Mouse (Mus musculus): ENCODE results near the gene Spem1. TPM values are rescaled to one million over a fixed set of nuclear protein-coding genes. Genes with fewer than 3 reads are reported as not detected.
"Not testable (repeated sequence)": the region's sequence is repeated elsewhere in the genome, so short reads cannot be mapped to it uniquely, and the experiment has no call there.

Spem1 gene
- total RNA-seq (2014; fragmentation: Nextera tagmentation): not detected in 2 replicates
- total RNA-seq (2017): not detected in 2 replicates

GRCm38 (mm10) chr11:69822080-69822479 lies at the start of gene Spem1:
Spem1 (minus strand) TSS chr11:69822180.
- ATAC-seq (replicated peaks; ENCODE audit: poor library complexity, severe bottlenecking): no peak

GRCm38 (mm10) chr11:69870289-69871069 lies 48.5 kb upstream of the Spem1 start:
- no peak for ATAC-seq (replicated peaks; ENCODE audit: poor library complexity, severe bottlenecking)

- ATAC-seq (replicated peaks; ENCODE audit: poor library complexity, severe bottlenecking): no peak
Measured at GRCm38 (mm10) chr11:69867335-69867734, 45.4 kb upstream of the Spem1 start.

DNA sequence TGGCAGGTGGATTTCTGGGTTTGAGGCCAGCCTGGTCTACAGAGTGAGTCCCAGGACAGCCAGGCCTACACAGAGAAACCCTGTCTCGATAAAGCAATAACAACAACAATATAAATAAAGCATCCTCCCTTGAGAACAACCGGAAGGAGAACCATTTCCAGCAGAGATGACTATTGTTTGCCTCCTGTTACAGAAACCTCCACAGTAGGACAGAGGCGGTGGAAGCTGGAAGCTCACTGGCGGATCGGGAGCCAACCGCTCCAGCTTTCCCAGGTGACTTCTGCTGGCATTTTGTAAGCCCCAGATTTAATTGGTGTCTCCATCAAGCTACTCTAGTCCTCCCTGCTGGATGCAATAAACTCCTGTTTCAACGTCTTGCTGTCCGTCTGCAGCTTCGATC lies 43.6 kb upstream of the Spem1 start:
- no peak for ATAC-seq (replicated peaks; ENCODE audit: poor library complexity, severe bottlenecking)

DNA sequence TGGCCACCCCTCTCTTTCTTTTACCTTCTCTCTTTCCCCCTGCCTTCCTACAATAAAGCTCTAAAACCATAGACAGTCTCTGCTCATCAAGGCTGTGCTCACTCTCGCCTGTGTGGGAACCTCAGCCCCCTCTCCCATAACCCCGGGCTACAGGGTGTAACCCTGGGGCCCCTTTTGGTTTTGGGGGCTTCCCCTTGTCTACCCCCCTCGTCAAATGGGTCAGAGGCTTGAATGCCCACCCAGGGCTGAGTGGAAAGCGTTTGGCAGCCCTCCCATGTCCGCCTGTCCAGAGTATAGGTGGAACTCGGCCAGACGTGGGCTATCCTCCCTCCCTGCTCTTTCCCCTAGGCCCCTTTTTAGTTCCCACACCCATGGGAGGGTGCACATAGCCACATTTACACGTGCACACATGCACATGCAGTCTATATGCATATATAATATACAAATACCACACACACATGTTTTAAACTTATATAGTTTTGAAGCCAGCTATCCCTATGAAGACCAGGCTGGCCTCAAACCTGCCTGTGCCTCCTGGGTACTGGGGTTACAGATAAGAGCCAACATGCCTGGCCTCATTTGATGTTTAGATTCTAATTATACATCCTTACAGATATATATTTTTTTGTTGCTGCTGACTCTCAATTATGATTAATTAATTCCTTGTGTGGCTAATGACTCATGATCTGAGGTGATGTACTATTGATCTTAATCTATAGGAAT lies 42.3 kb upstream of the Spem1 start:
- no peak for ATAC-seq (replicated peaks; ENCODE audit: poor library complexity, severe bottlenecking)

DNA sequence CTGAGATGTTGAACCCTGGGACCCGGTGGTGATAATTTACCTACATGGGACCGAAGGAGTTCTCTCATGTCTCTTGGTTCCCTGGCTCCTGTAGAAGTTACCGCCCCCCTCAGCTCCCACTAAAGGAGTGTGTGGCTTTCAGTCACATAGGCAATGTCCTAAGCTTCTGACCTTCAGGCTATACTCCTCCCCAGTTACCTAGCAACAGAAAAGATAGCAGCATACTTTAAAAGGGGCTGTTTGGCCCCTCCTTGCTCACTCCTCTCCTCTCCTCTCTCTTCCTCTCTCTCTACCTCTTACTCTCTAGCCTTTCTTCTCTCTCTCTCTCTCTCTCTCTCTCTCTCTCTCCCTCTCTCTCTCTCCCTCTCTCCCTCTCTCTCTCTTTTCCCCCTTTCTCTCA lies 41.7 kb upstream of the Spem1 start:
- not testable (repeated sequence) for ATAC-seq (replicated peaks; ENCODE audit: poor library complexity, severe bottlenecking)

DNA sequence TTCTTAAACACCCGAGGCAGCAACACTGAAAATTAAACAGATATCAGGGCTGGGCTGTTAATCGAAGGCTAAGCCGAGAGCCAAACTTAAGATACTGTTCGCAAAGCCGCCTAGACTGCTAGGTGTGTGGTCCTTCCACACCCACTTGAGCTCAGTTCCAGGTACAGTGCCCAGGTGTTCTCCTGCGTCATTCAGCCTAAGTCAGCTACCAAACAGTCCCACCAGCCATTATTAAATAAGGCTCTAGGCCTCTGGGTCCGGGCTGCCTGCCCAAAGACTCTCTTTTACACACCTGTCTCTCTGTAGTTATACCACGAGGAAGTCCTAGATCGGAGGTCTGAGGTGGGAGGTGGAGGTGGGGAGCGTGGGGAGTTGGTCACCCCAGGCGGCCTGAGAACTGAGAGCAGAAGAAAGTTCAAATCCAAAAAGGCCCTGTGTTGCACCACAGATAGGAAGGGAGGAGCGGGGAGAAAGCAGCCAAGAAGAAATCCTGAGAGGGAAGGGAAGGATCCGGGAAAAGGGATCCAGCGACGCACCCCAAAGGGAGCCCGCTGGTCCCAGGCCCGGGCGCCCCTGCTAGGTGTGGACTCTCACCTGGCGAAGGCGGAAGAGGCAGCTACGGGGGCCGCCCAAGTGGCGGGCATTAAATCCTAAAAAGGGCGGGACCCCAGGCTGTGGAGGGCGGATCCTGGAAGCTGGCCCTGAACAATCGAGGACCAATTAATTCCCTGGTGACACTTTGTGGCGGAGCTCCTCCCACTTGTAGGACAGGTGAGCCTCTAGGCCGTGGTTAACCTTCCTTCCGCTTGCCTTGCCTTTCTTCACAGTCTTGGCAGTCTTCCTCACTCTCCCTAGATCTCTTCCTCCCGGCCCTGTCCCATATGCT lies 36.4 kb upstream of the Spem1 start, which contains the start of gene Tnk1:
TSS of gene Tnk1 (minus strand) at position 618 of the 886 bp plus-strand sequence.
- no peak for ATAC-seq (replicated peaks; ENCODE audit: poor library complexity, severe bottlenecking)

DNA sequence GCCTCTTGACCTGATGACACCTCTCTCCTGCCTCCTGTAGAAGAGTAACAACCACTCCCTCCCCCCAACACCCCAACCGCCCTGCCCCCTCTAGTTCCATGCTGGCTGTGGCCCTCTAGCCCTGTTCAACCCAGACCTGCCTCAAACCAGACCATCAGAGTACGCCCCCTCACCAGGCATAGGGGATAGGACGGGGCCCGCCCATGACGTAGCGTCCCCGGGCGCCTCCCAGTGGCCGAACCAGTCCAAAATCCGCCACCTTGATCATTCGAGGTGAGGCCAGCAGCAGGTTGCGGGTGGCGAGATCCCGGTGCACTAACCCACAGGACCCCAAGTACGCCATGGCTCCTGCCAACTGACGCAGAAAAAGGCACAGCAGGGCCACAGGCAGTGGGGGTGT lies 33.4 kb upstream of the Spem1 start:
- ATAC-seq (replicated peaks; ENCODE audit: poor library complexity, severe bottlenecking): peak; percentile 70

DNA sequence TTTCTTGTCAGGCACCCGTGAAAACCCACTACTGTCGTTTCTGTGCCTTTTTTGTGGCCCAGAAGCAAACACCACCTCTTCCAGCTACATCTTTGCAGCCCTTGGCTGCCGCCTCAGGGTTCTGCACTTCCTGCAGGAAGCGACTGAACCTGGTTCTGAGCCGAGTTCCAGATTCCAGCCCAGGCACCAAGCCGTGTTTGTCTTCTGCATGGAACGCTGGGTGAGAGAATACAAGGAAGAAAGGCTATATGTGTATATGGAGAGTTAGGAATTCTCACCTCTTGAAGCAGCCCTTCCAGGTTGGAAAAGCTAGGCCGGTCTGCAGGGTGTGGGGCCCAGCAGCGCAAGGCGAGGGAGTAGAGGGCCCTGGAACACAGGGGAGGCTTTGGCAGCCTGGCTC lies 32.7 kb upstream of the Spem1 start:
- ATAC-seq (replicated peaks; ENCODE audit: poor library complexity, severe bottlenecking): no peak

DNA sequence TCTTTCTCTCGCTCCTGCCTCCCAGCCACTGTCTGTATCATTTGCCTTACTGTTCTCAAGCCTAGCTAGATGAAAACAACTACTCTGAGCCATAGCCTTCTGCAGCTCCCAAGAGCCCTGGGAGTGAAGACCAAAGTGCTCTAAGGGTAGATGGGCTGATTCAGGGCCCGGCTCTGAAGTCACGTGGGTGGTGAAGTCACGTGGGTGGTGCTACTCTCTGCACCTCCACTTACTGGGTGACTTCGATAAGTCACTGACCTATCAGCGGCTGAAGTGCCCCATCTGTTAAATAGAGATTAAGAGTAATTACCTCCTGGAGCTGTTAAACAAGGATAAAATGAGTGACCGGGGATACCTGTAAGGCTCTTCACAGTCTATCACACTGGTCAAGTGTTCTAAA lies 32.0 kb upstream of the Spem1 start:
- no peak for ATAC-seq (replicated peaks; ENCODE audit: poor library complexity, severe bottlenecking)

DNA sequence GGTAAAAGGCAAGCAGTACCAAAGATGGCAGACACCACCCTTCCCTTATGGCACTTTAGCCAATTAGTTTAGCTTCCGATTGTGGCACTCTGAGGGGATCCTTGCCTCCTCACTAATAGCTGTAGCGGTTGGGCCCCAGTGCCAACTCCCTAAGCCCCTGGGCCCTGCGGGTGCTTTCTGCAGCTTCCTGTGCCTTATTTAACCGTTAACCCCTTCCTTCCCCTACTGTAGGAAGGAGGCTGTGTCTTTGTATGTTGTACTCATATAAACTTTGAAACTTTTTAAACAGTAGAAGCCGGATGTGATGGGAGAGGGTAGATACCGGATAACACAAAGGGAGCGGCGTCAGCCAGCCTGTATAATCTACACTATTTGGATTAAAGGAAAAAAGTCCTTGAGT lies 28.8 kb upstream of the Spem1 start:
- ATAC-seq (replicated peaks; ENCODE audit: poor library complexity, severe bottlenecking): no peak

DNA sequence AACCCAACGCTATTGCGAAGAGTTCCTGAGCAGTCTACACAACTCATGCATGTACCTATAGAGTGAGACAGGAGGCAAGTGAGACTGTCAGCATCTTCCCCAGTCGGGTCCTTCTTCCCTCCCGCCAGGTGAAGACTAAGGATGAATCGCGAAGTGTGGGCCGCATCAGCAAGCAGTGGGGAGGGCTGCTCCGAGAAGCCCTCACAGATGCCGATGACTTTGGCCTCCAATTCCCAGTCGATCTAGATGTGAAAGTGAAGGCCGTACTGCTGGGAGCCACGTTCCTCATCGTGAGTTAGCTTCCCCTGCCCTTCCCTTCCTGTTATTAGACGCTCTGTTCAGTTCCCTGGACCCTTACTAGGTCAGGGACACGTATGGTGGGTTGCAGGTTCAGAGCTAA lies 27.9 kb upstream of the Spem1 start:
- no peak for ATAC-seq (replicated peaks; ENCODE audit: poor library complexity, severe bottlenecking)

GRCm38 (mm10) chr11:69849128-69849527 lies 27.1 kb upstream of the Spem1 start:
- ATAC-seq (replicated peaks; ENCODE audit: poor library complexity, severe bottlenecking): peak; percentile 34

GRCm38 (mm10) chr11:69848021-69848420 lies 26.0 kb upstream of the Spem1 start:
- ATAC-seq (replicated peaks; ENCODE audit: poor library complexity, severe bottlenecking): no peak

- ATAC-seq (replicated peaks; ENCODE audit: poor library complexity, severe bottlenecking): peak; percentile 31
Measured at GRCm38 (mm10) chr11:69846738-69847688, 25.0 kb upstream of the Spem1 start.

- peak; percentile 79 for ATAC-seq (replicated peaks; ENCODE audit: poor library complexity, severe bottlenecking)
Measured at GRCm38 (mm10) chr11:69846198-69846680, 24.3 kb upstream of the Spem1 start, which contains the start of gene Plscr3. Plscr3 (plus strand) TSS chr11:69846376.

- ATAC-seq (replicated peaks; ENCODE audit: poor library complexity, severe bottlenecking): 0 out of 2 replicates have a peak, but pooled peaks have one; percentile 6
Measured at GRCm38 (mm10) chr11:69838714-69839104, 16.7 kb upstream of the Spem1 start.

DNA sequence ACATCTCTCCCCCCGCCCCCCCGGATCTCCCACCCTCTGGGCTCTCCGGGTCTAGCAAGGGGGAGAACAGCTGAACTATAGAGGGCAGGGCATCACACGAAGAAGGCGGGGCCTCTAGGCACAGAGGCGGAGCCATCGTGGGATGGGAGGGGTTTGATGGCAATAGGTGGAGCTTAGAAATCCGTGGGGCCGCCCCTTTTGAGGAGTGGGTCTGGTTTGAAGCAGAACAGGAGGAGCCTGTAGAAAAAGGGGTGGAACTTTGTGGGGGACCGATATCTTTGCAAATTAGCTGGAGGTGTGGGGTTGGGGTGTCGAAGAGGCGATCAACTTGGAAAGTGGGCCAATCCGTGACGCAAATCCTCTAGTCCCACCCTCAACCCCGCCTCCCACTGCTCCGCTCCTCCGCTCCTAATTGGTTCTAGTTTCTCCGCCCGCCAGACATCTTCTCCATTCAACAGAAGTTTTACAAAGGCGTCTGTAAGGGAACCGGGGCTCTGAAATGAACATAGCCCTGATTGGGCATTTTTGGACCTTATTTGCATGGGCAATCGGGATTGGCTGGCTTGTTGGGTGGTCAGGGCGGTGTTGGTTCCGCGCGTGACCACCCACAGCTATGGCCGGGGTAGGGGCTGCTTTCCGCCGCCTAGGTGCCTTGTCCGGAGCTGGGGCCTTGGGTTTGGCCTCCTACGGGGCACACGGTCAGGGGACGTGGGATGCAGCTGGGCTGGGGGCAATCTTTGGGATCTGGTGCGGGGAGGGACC lies 16.2 kb upstream of the Spem1 start, which contains the start of gene Tmem256:
TSS of gene Tmem256 (plus strand) at position 563 of the 762 bp plus-strand sequence.
- peak; percentile 77 for ATAC-seq (replicated peaks; ENCODE audit: poor library complexity, severe bottlenecking)

All from granulocyte monocyte progenitor cell, adult 5-6 weeks (primary cell).